9 mouse cellular contexts compared by ENCODE assay signal in the genomic region with DNA sequence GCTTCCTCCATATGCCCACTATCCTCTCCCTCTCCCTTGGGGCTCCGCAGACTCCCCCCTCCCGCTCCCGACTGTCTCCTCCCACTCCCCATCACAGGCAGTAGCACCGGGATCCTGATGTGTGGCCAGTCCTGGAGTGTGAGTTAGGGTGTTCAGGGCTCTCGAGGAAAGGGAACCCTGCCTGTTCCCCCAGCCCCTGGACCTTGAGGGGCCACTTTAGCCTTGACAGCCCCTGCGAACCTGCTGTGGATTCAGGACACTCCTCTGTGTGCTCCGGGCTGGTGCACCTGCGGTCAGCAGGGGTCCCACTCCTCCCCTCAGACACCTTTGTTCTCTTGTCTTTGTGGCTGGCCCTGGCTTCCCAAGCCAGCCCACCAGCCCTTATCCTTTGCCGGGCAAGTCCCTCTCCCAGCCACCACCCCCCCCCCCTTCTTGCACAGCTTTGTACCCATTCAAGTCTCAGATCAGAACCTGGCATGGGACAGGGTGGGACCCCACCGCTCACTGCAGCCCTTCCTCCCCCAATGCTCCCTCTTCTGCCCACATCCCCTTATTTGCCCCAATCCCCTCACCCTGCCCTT. TPM values are rescaled to one million over a fixed set of nuclear protein-coding genes. Genes with fewer than 3 reads are reported as not detected.
DNase-seq lines count a peak whose midpoint lies in the region; ATAC-seq lines count a peak whose summit lies in the region.
"Had no signal": no experiment of that assay in that cellular context is flagged by ENCODE, and none has a peak within 500 bp of the region (broad histone marks: within the 10 kb centered on the region; RNA-seq: fewer than 3 reads in every experiment).

No protein-coding gene starts in this region.

- H3K4me3 ChIP-seq in heart, embryonic 13.5 days = peak overlapping the region; percentile 37; the same call in 1 of the 2 replicates
- H3K4me3 ChIP-seq in embryonic facial prominence, embryonic 13.5 days = peak overlapping the region; percentile 46
- peak overlapping the region; percentile 48 for H3K4me3 ChIP-seq in limb, embryonic 10.5 days
- peak overlapping the region; percentile 71 for H3K4me3 ChIP-seq in neural tube, embryonic 12.5 days

- no peak for ATAC-seq in heart, embryonic 13.5 days (ENCODE audit: extremely low read depth, insufficient number of reproducible peaks, low FRiP score, low TSS enrichment)
- ATAC-seq in embryonic facial prominence, embryonic 13.5 days (ENCODE audit: insufficient number of reproducible peaks, insufficient read depth, low FRiP score, low TSS enrichment, low read depth) = no peak
- ATAC-seq in neural tube, embryonic 12.5 days (ENCODE audit: low FRiP score, low read depth) = peak; percentile 74

- no peaks in the 10 kb centered on the region for H3K9me3 ChIP-seq in heart, embryonic 13.5 days
- no peaks in the 10 kb centered on the region for H3K9me3 ChIP-seq in embryonic facial prominence, embryonic 13.5 days
- no peaks in the 10 kb centered on the region for H3K9me3 ChIP-seq in limb, embryonic 10.5 days (replicated peaks)
- no peaks in the 10 kb centered on the region for H3K9me3 ChIP-seq in neural tube, embryonic 12.5 days

- peaks cover 93% of the 10 kb centered on the region for H3K27me3 ChIP-seq in heart, embryonic 13.5 days (replicated peaks)
- H3K27me3 ChIP-seq in embryonic facial prominence, embryonic 13.5 days = peaks cover 54% of the 10 kb centered on the region
- H3K27me3 ChIP-seq in limb, embryonic 10.5 days (ENCODE audit: low read depth, poor library complexity, severe bottlenecking) = peaks cover 82% of the 10 kb centered on the region
- H3K27me3 ChIP-seq in neural tube, embryonic 12.5 days (replicated peaks) = peaks cover 3% of the 10 kb centered on the region; the same call in 1 of the 2 replicates

- WGBS in heart, embryonic 13.5 days = 4% methylated on average over 10 of the region's 10 CpGs
- WGBS in embryonic facial prominence, embryonic 13.5 days = 2% methylated on average over 10 of the region's 10 CpGs
- 7% methylated on average over 10 of the region's 10 CpGs for WGBS in limb, embryonic 10.5 days
- WGBS in neural tube, embryonic 12.5 days = 2% methylated on average over 10 of the region's 10 CpGs

- H3K9ac ChIP-seq in heart, embryonic 13.5 days = peak overlapping the region; percentile 63; the same call in 1 of the 2 replicates
- peak overlapping the region; percentile 68 for H3K9ac ChIP-seq in embryonic facial prominence, embryonic 13.5 days
- H3K9ac ChIP-seq in neural tube, embryonic 12.5 days = peak overlapping the region; percentile 87

- no peak for DNase-seq in heart, adult 18-20 months
- no peak for DNase-seq in limb, embryonic 10.5 days (ENCODE audit: low spot score)
- no peak for DNase-seq in right cerebral cortex, postnatal 36 days (ENCODE audit: low spot score in 2 of 2)
- DNase-seq in adrenal gland, adult 8-10 months = no peak
- DNase-seq in adrenal gland, postnatal 36 days = no peak
- DNase-seq: lung, adult 18-20 months had no signal

- peak overlapping the region; percentile 66 for H3K4me2 ChIP-seq in heart, embryonic 13.5 days
- H3K4me2 ChIP-seq in embryonic facial prominence, embryonic 13.5 days = peak overlapping the region; percentile 88
- H3K4me2 ChIP-seq in neural tube, embryonic 12.5 days (replicated peaks) = peak overlapping the region; percentile 71

- H3K36me3 ChIP-seq in heart, embryonic 13.5 days = no peaks in the 10 kb centered on the region
- no peaks in the 10 kb centered on the region for H3K36me3 ChIP-seq in embryonic facial prominence, embryonic 13.5 days
- H3K36me3 ChIP-seq in limb, embryonic 10.5 days = no peaks in the 10 kb centered on the region
- peaks cover 17% of the 10 kb centered on the region for H3K36me3 ChIP-seq in neural tube, embryonic 12.5 days

- peaks cover 15% of the 10 kb centered on the region for H3K4me1 ChIP-seq in heart, embryonic 13.5 days
- H3K4me1 ChIP-seq in embryonic facial prominence, embryonic 13.5 days = peaks cover 21% of the 10 kb centered on the region
- peaks cover 21% of the 10 kb centered on the region for H3K4me1 ChIP-seq in limb, embryonic 10.5 days
- H3K4me1 ChIP-seq in neural tube, embryonic 12.5 days = peaks cover 36% of the 10 kb centered on the region

- H3K27ac ChIP-seq in heart, embryonic 13.5 days (replicated peaks) = no peak overlapping the region
- no peak overlapping the region for H3K27ac ChIP-seq in embryonic facial prominence, embryonic 13.5 days
- peak overlapping the region; percentile 69; the same call in 1 of the 2 replicates for H3K27ac ChIP-seq in limb, embryonic 10.5 days
- H3K27ac ChIP-seq in neural tube, embryonic 12.5 days = peak overlapping the region; percentile 83

RNA-seq across cellular contexts. Expression of gene Glyctk, which starts 10.0 kb away (rescaled TPM):
- polyA plus RNA-seq in heart, embryonic 13.5 days (2015; fragmentation: Nextera tagmentation; extraction: Ambion mirVana) = 1.5 and 1.6 TPM in 2 replicates
- 1 to 10 TPM; 2.5 to 2.9 TPM for total RNA-seq in heart, adult 18-20 months (2021)
- polyA plus RNA-seq in embryonic facial prominence, embryonic 13.5 days (2015; fragmentation: Nextera tagmentation; extraction: Ambion mirVana) = 4.3 and 4.6 TPM in 2 replicates
- polyA plus RNA-seq in limb, embryonic 10.5 days (2016; fragmentation: Nextera tagmentation; extraction: Ambion mirVana) = 0.83 and 1.9 TPM in 2 replicates
- polyA plus RNA-seq in neural tube, embryonic 12.5 days (2016; fragmentation: Nextera tagmentation; extraction: Ambion mirVana) = 5.4 and 6.2 TPM in 2 replicates
- 1 to 10 TPM; 1.9 to 5.4 (median 3.0) TPM for total RNA-seq in adrenal gland, adult 8-10 months (2022)
- 1 to 10 TPM; 2.3 to 2.4 TPM for total RNA-seq in adrenal gland, postnatal 36 days (2021)

RNA-seq across cellular contexts. Expression of gene Wdr82, which starts 22.8 kb away (rescaled TPM):
- polyA plus RNA-seq in heart, embryonic 13.5 days (2015; fragmentation: Nextera tagmentation; extraction: Ambion mirVana) = 16.0 and 18.1 TPM in 2 replicates
- 10 to 100 TPM; 38.2 to 39.5 TPM for total RNA-seq in heart, adult 18-20 months (2021)
- polyA plus RNA-seq in embryonic facial prominence, embryonic 13.5 days (2015; fragmentation: Nextera tagmentation; extraction: Ambion mirVana) = 28.4 and 30.3 TPM in 2 replicates
- 26.2 and 28.8 TPM in 2 replicates for polyA plus RNA-seq in limb, embryonic 10.5 days (2016; fragmentation: Nextera tagmentation; extraction: Ambion mirVana)
- 27.6 and 28.9 TPM in 2 replicates for polyA plus RNA-seq in neural tube, embryonic 12.5 days (2016; fragmentation: Nextera tagmentation; extraction: Ambion mirVana)
- 100 to 1,000 TPM in 2 of 4 experiments, 10 to 100 TPM in 2; 64.6 to 102 (median 99.7) TPM for total RNA-seq in adrenal gland, adult 8-10 months (2022)
- 10 to 100 TPM; 74.4 to 81.3 TPM for total RNA-seq in adrenal gland, postnatal 36 days (2021)

RNA-seq across cellular contexts. Expression of gene Col6a4, which starts 51.4 kb away (rescaled TPM):
- polyA plus RNA-seq in heart, embryonic 13.5 days (2015; fragmentation: Nextera tagmentation; extraction: Ambion mirVana) = 0.03 and 0.06 TPM in 2 replicates
- total RNA-seq in heart, adult 18-20 months (2021) = under 1 TPM in 1 of 2 experiments, not detected in 1; 0.15 TPM
- polyA plus RNA-seq in embryonic facial prominence, embryonic 13.5 days (2015; fragmentation: Nextera tagmentation; extraction: Ambion mirVana) = 0.21 and 0.37 TPM in 2 replicates
- 0.09 TPM in 1 of 2 replicates, not detected in the other for polyA plus RNA-seq in limb, embryonic 10.5 days (2016; fragmentation: Nextera tagmentation; extraction: Ambion mirVana)
- 0.11 and 0.55 TPM in 2 replicates for polyA plus RNA-seq in neural tube, embryonic 12.5 days (2016; fragmentation: Nextera tagmentation; extraction: Ambion mirVana)
- total RNA-seq in adrenal gland, adult 8-10 months (2022) = 1 to 10 TPM in 1 of 4 experiments, under 1 TPM in 3; 0.11 to 1.2 (median 0.58) TPM
- under 1 TPM; 0.36 to 0.46 TPM for total RNA-seq in adrenal gland, postnatal 36 days (2021)

RNA-seq across cellular contexts. Expression of gene Ppm1m, which starts 51.6 kb away (rescaled TPM):
- 26.7 and 29.0 TPM in 2 replicates for polyA plus RNA-seq in heart, embryonic 13.5 days (2015; fragmentation: Nextera tagmentation; extraction: Ambion mirVana)
- 10 to 100 TPM; 11.8 to 15.0 TPM for total RNA-seq in heart, adult 18-20 months (2021)
- 49.3 and 49.5 TPM in 2 replicates for polyA plus RNA-seq in embryonic facial prominence, embryonic 13.5 days (2015; fragmentation: Nextera tagmentation; extraction: Ambion mirVana)
- polyA plus RNA-seq in limb, embryonic 10.5 days (2016; fragmentation: Nextera tagmentation; extraction: Ambion mirVana) = 53.1 and 57.5 TPM in 2 replicates
- polyA plus RNA-seq in neural tube, embryonic 12.5 days (2016; fragmentation: Nextera tagmentation; extraction: Ambion mirVana) = 32.1 and 32.9 TPM in 2 replicates
- total RNA-seq in adrenal gland, adult 8-10 months (2022) = 100 to 1,000 TPM in 3 of 4 experiments, 10 to 100 TPM in 1; 95.9 to 143 (median 121) TPM
- total RNA-seq in adrenal gland, postnatal 36 days (2021) = 100 to 1,000 TPM in 1 of 2 experiments, 10 to 100 TPM in 1; 90.8 to 117 TPM

RNA-seq across cellular contexts. Expression of gene Twf2, which starts 55.0 kb away (rescaled TPM):
- polyA plus RNA-seq in heart, embryonic 13.5 days (2015; fragmentation: Nextera tagmentation; extraction: Ambion mirVana) = 43.3 and 46.9 TPM in 2 replicates
- 100 to 1,000 TPM; 229 to 242 TPM for total RNA-seq in heart, adult 18-20 months (2021)
- 60.5 and 65.9 TPM in 2 replicates for polyA plus RNA-seq in embryonic facial prominence, embryonic 13.5 days (2015; fragmentation: Nextera tagmentation; extraction: Ambion mirVana)
- 75.1 and 76.6 TPM in 2 replicates for polyA plus RNA-seq in limb, embryonic 10.5 days (2016; fragmentation: Nextera tagmentation; extraction: Ambion mirVana)
- polyA plus RNA-seq in neural tube, embryonic 12.5 days (2016; fragmentation: Nextera tagmentation; extraction: Ambion mirVana) = 60.9 and 61.6 TPM in 2 replicates
- total RNA-seq in adrenal gland, adult 8-10 months (2022) = 100 to 1,000 TPM in 3 of 4 experiments, 10 to 100 TPM in 1; 92.9 to 136 (median 118) TPM
- 100 to 1,000 TPM in 1 of 2 experiments, 10 to 100 TPM in 1; 64.8 to 117 TPM for total RNA-seq in adrenal gland, postnatal 36 days (2021)

Comparison
In these comparisons a context has a peak if more than half of its experiments do, and no peak if none do; other contexts are left out.
1. H3K27ac ChIP-seq: peak in limb, embryonic 10.5 days (single experiment) and neural tube, embryonic 12.5 days (single experiment); none in heart, embryonic 13.5 days (single experiment) and embryonic facial prominence, embryonic 13.5 days (single experiment).
2. Peak in every context shown above with its lines, with median percentiles within 50 percentile points of each other: H3K4me2 ChIP-seq, H3K4me3 ChIP-seq and H3K9ac ChIP-seq.